Mouse (Mus musculus): ENCODE results near the gene Lyst.

- TF ChIP-seq POLR2A (IDR thresholded peaks at IDR 0.05; ENCODE audit: borderline replicate concordance, low read depth, low read length) (no peak), CTCF (IDR thresholded peaks at IDR 0.05; ENCODE audit: low read depth, low read length) (no peak)
Observed at GRCm38 (mm10) chr13:13574258-13574870, 15.8 kb upstream of the Lyst start.
